Mouse (Mus musculus): ENCODE results near the gene Ing5. TPM values are rescaled to one million over a fixed set of nuclear protein-coding genes. Genes with fewer than 3 reads are reported as not detected.
"Not testable (repeated sequence)": the region's sequence is repeated elsewhere in the genome, so short reads cannot be mapped to it uniquely, and the experiment has no call there.

The Ing5 gene
- polyA plus RNA-seq (2015; fragmentation: Nextera tagmentation; extraction: Ambion mirVana), result 6.0 and 7.2 TPM in 2 replicates

DNA sequence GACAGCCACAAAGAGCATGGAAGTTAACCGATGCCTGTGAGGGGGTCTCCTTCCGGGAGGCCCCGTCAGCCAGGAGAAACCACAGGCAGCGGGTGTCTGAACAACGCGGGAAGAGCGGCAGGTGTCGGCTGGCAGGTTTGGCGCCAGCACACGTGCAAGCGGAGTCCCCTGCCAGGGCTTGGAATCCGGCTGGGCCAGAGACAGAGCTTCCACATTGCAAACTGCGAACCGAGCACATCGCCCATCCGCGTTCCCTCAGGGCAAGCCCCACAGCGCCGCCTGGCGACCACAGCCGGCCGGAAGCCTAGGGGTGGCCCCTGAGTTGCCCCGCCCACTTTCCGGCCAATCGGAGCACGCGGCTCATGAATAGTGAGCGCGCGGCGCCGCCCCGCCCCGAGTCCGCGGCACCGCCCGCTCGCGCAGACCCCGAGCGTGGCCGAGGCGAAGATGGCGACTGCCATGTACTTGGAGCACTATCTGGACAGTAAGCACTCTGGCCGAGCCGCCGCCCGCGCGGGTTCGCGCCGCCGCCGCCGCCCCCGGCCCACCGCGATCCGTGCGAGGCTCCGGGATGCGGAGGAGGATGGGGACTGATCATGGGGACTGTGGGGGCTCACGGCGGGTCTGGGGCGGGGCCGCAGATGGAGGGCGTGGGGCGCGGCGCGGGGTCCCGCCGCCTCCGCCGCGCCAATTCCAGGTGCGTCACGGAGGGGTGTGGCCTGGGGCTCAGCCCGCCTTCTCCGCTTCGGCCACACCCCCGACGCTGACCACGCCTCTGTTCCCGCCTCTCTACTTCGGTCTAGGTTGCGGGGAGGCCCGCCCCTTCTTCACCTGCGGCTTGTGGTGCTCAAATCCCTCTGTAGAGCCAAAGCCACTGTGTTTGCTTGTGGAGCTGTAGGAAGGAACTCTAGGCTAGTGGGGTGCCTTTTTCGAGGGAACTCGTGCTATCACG lies at the start of gene Ing5:
Gene Ing5 (plus strand): TSS at position 410 of the 952 bp plus-strand sequence.
- TF ChIP-seq CTCF (IDR thresholded peaks at IDR 0.05; ENCODE audit: low read depth), result peak; percentile 99
- Histone ChIP-seq H3K27ac (ENCODE audit: low read depth, low read length) (peak within 1 kb of the TSS; percentile 98), H3K4me1 (replicated peaks; ENCODE audit: control insufficient read depth, insufficient read depth, low read length) (peaks cover 11% of the 10 kb centered on the region; the same call in 1 of the 2 replicates), H3K9me3 (ENCODE audit: control insufficient read depth) (no peaks in the 10 kb centered on the region), H3K4me2 (replicated peaks; ENCODE audit: low read depth) (peak within 1 kb of the TSS; percentile 93), H3K36me3 (ENCODE audit: control insufficient read depth, insufficient read depth) (peaks cover 34% of the 10 kb centered on the region), H3K4me3 (ENCODE audit: low read depth, low read length) (peak within 1 kb of the TSS; percentile 80), H3K27me3 (replicated peaks; ENCODE audit: control insufficient read depth, insufficient read depth, low read length) (no peaks in the 10 kb centered on the region), H3K9ac (ENCODE audit: low read depth, low read length) (peak within 1 kb of the TSS; percentile 77)
- ATAC-seq, result peak; percentile 95
- under 1% methylated on average over 93 of the region's 94 CpGs for WGBS

DNA sequence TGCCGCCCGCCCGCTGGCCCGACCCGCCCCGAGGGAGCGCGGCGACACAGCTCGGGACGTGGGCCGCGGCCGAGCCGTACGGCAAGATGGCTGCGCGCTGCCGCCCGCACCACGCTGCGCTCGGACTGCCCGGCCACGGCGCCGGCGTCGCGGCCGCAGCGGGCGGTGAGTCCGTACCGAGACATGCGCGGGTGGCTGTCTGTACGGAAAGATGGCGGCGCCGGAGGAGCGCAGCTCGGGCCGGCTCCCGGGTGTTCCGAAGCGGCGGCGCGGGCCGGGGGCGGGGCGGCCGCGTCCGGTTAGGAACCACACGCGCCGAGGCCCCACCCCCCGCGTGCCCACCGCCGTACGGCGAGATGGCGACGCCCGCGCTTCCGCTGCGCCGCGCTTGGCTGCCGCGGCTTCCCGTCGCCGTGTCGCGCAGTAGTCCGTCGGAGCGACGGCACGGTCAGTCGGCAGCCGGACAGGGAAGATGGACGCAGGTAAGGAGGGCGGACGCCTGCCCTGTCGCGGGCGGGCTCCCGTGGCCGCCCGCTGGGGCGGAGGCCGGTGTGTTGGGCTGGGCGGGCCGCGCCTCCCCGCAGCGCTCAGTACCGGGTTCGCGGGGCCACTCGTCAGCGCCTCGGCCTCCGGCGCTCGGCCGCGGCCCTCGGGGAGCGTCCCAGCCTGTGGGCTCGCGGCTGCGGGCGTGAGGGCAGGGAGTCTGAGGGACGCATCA lies 49.0 kb upstream of the Ing5 start, which contains the start of gene Thap4:
Gene Thap4 (minus strand): TSS at position 292 of the 718 bp plus-strand sequence.
- Histone ChIP-seq H3K9ac (ENCODE audit: low read depth, low read length) (peak within 1 kb of the TSS; percentile 85), H3K9me3 (ENCODE audit: control insufficient read depth) (no peaks in the 10 kb centered on the region), H3K4me2 (replicated peaks; ENCODE audit: low read depth) (peak within 1 kb of the TSS; percentile 83), H3K4me1 (replicated peaks; ENCODE audit: control insufficient read depth, insufficient read depth, low read length) (peaks cover 7% of the 10 kb centered on the region), H3K27me3 (replicated peaks; ENCODE audit: control insufficient read depth, insufficient read depth, low read length) (no peaks in the 10 kb centered on the region), H3K4me3 (ENCODE audit: low read depth, low read length) (peak within 1 kb of the TSS; percentile 99), H3K36me3 (ENCODE audit: control insufficient read depth, insufficient read depth) (peaks cover 9% of the 10 kb centered on the region), H3K27ac (ENCODE audit: low read depth, low read length) (peak within 1 kb of the TSS; percentile 83)
- WGBS, result 1% methylated on average over 108 of the region's 121 CpGs
- peak; percentile 88 for ATAC-seq
- TF ChIP-seq CTCF (IDR thresholded peaks at IDR 0.05; ENCODE audit: low read depth), result no peak

DNA sequence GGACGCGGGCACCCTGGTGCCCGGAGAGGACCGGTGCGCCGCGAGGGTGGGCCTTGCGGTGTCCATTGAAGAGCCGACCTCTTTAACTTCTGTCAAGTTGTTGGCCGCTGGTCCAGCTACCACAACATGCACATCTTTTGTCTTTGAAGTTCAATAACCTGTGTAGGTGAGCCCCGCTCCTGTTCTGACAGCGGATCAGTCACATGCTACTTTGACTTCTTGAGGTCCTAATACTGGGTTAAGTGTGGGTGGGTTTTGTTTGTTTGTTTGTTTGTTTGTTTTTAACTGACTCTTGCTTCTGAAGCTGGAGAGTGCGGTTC lies 48.5 kb upstream of the Ing5 start:
- H3K27me3 ChIP-seq (replicated peaks; ENCODE audit: control insufficient read depth, insufficient read depth, low read length), result no peaks in the 10 kb centered on the region
- no peaks in the 10 kb centered on the region for H3K9me3 ChIP-seq (ENCODE audit: control insufficient read depth)
- ATAC-seq, result no peak
- peak overlapping the region; percentile 99 for H3K4me3 ChIP-seq (ENCODE audit: low read depth, low read length)
- peaks cover 4% of the 10 kb centered on the region for H3K36me3 ChIP-seq (ENCODE audit: control insufficient read depth, insufficient read depth)
- no peak for TF ChIP-seq CTCF (IDR thresholded peaks at IDR 0.05; ENCODE audit: low read depth)
- H3K27ac ChIP-seq (ENCODE audit: low read depth, low read length), result peak overlapping the region; percentile 83
- peak overlapping the region; percentile 83 for H3K4me2 ChIP-seq (replicated peaks; ENCODE audit: low read depth)
- WGBS, result under 1% methylated on average over 13 of the region's 13 CpGs
- peaks cover 7% of the 10 kb centered on the region for H3K4me1 ChIP-seq (replicated peaks; ENCODE audit: control insufficient read depth, insufficient read depth, low read length)
- H3K9ac ChIP-seq (ENCODE audit: low read depth, low read length), result peak overlapping the region; percentile 85

DNA sequence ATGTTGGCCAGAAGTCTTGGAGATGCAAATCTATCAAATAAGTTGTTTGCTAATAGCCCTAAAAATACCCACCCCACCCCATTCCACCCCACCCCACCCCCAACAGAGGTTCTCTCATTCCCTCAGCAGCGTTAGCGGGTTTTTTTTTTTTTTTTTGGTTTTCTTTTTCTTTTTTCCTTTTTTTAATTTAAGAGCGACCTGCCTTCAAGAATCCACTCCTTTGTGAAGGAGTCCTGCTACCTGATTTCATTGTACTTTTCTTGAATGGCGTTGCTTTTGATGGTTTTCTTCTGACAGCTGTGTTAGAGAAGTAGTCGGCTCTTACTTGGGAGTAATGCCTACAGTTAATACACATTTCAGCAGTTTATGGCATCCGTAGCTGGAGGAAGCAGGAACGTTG lies 48.1 kb upstream of the Ing5 start:
- no peaks in the 10 kb centered on the region for H3K27me3 ChIP-seq (replicated peaks; ENCODE audit: control insufficient read depth, insufficient read depth, low read length)
- no peaks in the 10 kb centered on the region for H3K9me3 ChIP-seq (ENCODE audit: control insufficient read depth)
- H3K4me3 ChIP-seq (ENCODE audit: low read depth, low read length), result peak overlapping the region; percentile 99
- TF ChIP-seq CTCF (IDR thresholded peaks at IDR 0.05; ENCODE audit: low read depth), result no peak
- no peak for ATAC-seq
- H3K36me3 ChIP-seq (ENCODE audit: control insufficient read depth, insufficient read depth), result peaks cover under 1% of the 10 kb centered on the region; the same call in 1 of the 2 replicates
- 20% methylated on average over 7 of the region's 7 CpGs for WGBS
- H3K27ac ChIP-seq (ENCODE audit: low read depth, low read length), result no peak overlapping the region
- H3K4me1 ChIP-seq (replicated peaks; ENCODE audit: control insufficient read depth, insufficient read depth, low read length), result peaks cover 7% of the 10 kb centered on the region
- H3K9ac ChIP-seq (ENCODE audit: low read depth, low read length), result peak overlapping the region; percentile 85
- peak overlapping the region; percentile 83 for H3K4me2 ChIP-seq (replicated peaks; ENCODE audit: low read depth)

DNA sequence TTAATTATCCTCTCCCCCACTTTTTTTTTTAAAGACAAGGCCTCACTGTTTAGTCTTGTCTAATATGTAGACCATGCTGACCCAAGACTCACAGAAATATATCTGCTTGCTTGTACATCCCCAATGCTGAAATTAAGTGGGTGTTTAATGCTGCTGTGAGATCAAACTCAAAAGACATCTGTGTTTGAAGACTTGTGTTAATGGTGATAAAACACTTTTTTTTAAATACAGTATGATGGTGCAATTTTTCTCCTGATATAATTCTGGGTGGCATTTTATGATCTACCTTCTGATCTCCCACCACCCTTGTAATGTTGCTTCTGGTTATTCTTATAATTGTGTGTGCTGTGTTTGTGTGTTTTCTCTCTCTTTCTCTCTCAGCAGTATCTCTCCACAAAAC lies 47.6 kb upstream of the Ing5 start:
- H3K36me3 ChIP-seq (ENCODE audit: control insufficient read depth, insufficient read depth), result no peaks in the 10 kb centered on the region
- peaks cover 7% of the 10 kb centered on the region for H3K4me1 ChIP-seq (replicated peaks; ENCODE audit: control insufficient read depth, insufficient read depth, low read length)
- TF ChIP-seq CTCF (IDR thresholded peaks at IDR 0.05; ENCODE audit: low read depth), result no peak
- H3K4me3 ChIP-seq (ENCODE audit: low read depth, low read length), result no peak overlapping the region
- H3K4me2 ChIP-seq (replicated peaks; ENCODE audit: low read depth), result no peak overlapping the region
- no peak overlapping the region for H3K27ac ChIP-seq (ENCODE audit: low read depth, low read length)
- H3K27me3 ChIP-seq (replicated peaks; ENCODE audit: control insufficient read depth, insufficient read depth, low read length), result no peaks in the 10 kb centered on the region
- H3K9me3 ChIP-seq (ENCODE audit: control insufficient read depth), result no peaks in the 10 kb centered on the region
- no peak overlapping the region for H3K9ac ChIP-seq (ENCODE audit: low read depth, low read length)
- no peak for ATAC-seq

DNA sequence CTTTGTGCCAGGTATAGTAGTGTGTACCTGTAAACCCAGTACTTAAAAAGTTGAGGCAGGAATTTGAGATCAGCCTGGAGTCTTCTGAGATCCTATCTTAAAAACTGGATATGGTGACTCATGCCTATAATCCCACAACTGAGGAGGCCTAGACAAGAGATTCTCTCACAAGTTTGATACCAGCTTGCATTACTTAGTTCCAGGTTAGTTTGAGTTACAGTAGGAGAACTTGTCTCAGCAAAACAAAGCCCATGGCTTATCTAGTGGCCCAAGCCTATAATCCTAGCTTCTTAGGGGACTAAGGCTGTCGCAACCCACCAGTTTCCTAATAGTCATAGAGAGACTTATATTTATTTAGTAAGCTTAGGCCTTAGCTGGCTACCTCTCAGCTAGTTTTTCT lies 43.7 kb upstream of the Ing5 start:
- Histone ChIP-seq H3K36me3 (ENCODE audit: control insufficient read depth, insufficient read depth) (no peaks in the 10 kb centered on the region), H3K4me3 (ENCODE audit: low read depth, low read length) (no peak overlapping the region), H3K27ac (ENCODE audit: low read depth, low read length) (no peak overlapping the region), H3K4me1 (replicated peaks; ENCODE audit: control insufficient read depth, insufficient read depth, low read length) (peaks cover 2% of the 10 kb centered on the region; the same call in 1 of the 2 replicates), H3K4me2 (replicated peaks; ENCODE audit: low read depth) (no peak overlapping the region), H3K27me3 (replicated peaks; ENCODE audit: control insufficient read depth, insufficient read depth, low read length) (no peaks in the 10 kb centered on the region), H3K9me3 (ENCODE audit: control insufficient read depth) (no peaks in the 10 kb centered on the region), H3K9ac (ENCODE audit: low read depth, low read length) (no peak overlapping the region)
- no peak for TF ChIP-seq CTCF (IDR thresholded peaks at IDR 0.05; ENCODE audit: low read depth)
- ATAC-seq, result no peak
- 87% methylated on average over 1 of the region's 1 CpGs for WGBS

DNA sequence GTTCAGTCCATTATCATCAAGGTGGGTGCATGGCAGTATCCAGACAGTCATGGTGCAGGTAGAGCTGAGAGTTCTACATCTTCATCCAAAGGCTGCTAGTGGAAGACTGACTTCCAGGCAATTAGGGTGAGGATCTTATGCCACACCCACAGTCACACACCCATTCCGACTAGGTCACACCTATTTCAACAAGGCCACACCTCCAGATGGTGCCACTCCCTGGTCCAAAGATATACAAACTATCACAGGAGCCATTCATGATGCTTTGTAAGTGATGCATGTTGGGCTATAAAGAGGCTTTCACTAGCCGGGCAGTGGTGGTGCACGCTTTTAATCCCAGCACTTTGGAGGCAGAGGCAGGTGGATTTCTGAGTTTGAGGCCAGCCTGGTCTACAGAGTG lies 40.2 kb upstream of the Ing5 start:
- H3K27me3 ChIP-seq (replicated peaks; ENCODE audit: control insufficient read depth, insufficient read depth, low read length); H3K4me3 ChIP-seq (ENCODE audit: low read depth, low read length); H3K27ac ChIP-seq (ENCODE audit: low read depth, low read length); ATAC-seq; H3K4me1 ChIP-seq (replicated peaks; ENCODE audit: control insufficient read depth, insufficient read depth, low read length); H3K9ac ChIP-seq (ENCODE audit: low read depth, low read length); H3K4me2 ChIP-seq (replicated peaks; ENCODE audit: low read depth); H3K9me3 ChIP-seq (ENCODE audit: control insufficient read depth); H3K36me3 ChIP-seq (ENCODE audit: control insufficient read depth, insufficient read depth): not testable (repeated sequence)
- WGBS, result 62% methylated on average over 3 of the region's 3 CpGs
